Mouse (Mus musculus): Measurements from ENCODE around the gene Gal3st3. TPM values are rescaled to one million over a fixed set of nuclear protein-coding genes. Genes with fewer than 3 reads are reported as not detected.

Gene Gal3st3
- polyA plus RNA-seq, 1 experiment from 2014 or later = 17.2 TPM

- Histone ChIP-seq H3K4me1 (replicated peaks; ENCODE audit: control insufficient read depth, insufficient read depth, low read length) (peaks cover 8% of the 10 kb centered on the region), H3K36me3 (ENCODE audit: control insufficient read depth, insufficient read depth, low read length) (peaks cover 10% of the 10 kb centered on the region), H3K27ac (ENCODE audit: low read depth, low read length) (peak overlapping the region; percentile 81), H3K4me2 (ENCODE audit: low read depth, low read length, severe bottlenecking) (peak overlapping the region; percentile 68), H3K4me3 (ENCODE audit: low read depth, low read length) (peak overlapping the region; percentile 88), H3K9me3 (ENCODE audit: control insufficient read depth, low read length) (no peaks in the 10 kb centered on the region), H3K27me3 (ENCODE audit: control insufficient read depth, insufficient read depth, low read length) (no peaks in the 10 kb centered on the region), H3K9ac (ENCODE audit: low read length) (peak overlapping the region; percentile 77)
- 6% methylated on average over 13 of the region's 13 CpGs for WGBS
- ATAC-seq (replicated peaks; ENCODE audit: low FRiP score) = peak; percentile 47; the same call in 1 of the 2 replicates
- DNase-seq (ENCODE audit: low spot score) = no peak
Observed at GRCm38 (mm10) chr19:5295736-5296075, 2.4 kb upstream of the Gal3st3 start.

GRCm38 (mm10) chr19:5296630-5297029 lies 1.5 kb upstream of the Gal3st3 start:
- Histone ChIP-seq H3K9ac (ENCODE audit: low read length) (no peak overlapping the region), H3K4me3 (ENCODE audit: low read depth, low read length) (no peak overlapping the region), H3K27ac (ENCODE audit: low read depth, low read length) (no peak overlapping the region), H3K36me3 (ENCODE audit: control insufficient read depth, insufficient read depth, low read length) (peaks cover 7% of the 10 kb centered on the region), H3K27me3 (ENCODE audit: control insufficient read depth, insufficient read depth, low read length) (no peaks in the 10 kb centered on the region), H3K4me2 (ENCODE audit: low read depth, low read length, severe bottlenecking) (no peak overlapping the region), H3K4me1 (replicated peaks; ENCODE audit: control insufficient read depth, insufficient read depth, low read length) (peaks cover 8% of the 10 kb centered on the region), H3K9me3 (ENCODE audit: control insufficient read depth, low read length) (no peaks in the 10 kb centered on the region)
- DNase-seq (ENCODE audit: low spot score) (no peak), ATAC-seq (replicated peaks; ENCODE audit: low FRiP score) (no peak)
- 79% methylated on average over 5 of the region's 5 CpGs for WGBS

- Histone ChIP-seq H3K9me3 (ENCODE audit: control insufficient read depth, low read length) (no peaks in the 10 kb centered on the region), H3K4me3 (ENCODE audit: low read depth, low read length) (no peak overlapping the region), H3K4me2 (ENCODE audit: low read depth, low read length, severe bottlenecking) (no peak overlapping the region), H3K27ac (ENCODE audit: low read depth, low read length) (no peak overlapping the region), H3K36me3 (ENCODE audit: control insufficient read depth, insufficient read depth, low read length) (no peaks in the 10 kb centered on the region; the same call in 1 of the 2 replicates), H3K4me1 (replicated peaks; ENCODE audit: control insufficient read depth, insufficient read depth, low read length) (peaks cover 6% of the 10 kb centered on the region; the same call in 1 of the 2 replicates), H3K27me3 (ENCODE audit: control insufficient read depth, insufficient read depth, low read length) (no peaks in the 10 kb centered on the region), H3K9ac (ENCODE audit: low read length) (no peak overlapping the region)
- peak; percentile 41 for DNase-seq (ENCODE audit: low spot score)
- 86% methylated on average over 6 of the region's 6 CpGs for WGBS
- no peak for ATAC-seq (replicated peaks; ENCODE audit: low FRiP score)
Observed at GRCm38 (mm10) chr19:5300588-5300987, 2.5 kb downstream of the Gal3st3 start.

GRCm38 (mm10) chr19:5302455-5302854 lies 4.3 kb downstream of the Gal3st3 start:
- Histone ChIP-seq H3K9ac (ENCODE audit: low read length) (no peak overlapping the region), H3K4me2 (ENCODE audit: low read depth, low read length, severe bottlenecking) (no peak overlapping the region), H3K27ac (ENCODE audit: low read depth, low read length) (no peak overlapping the region), H3K27me3 (ENCODE audit: control insufficient read depth, insufficient read depth, low read length) (no peaks in the 10 kb centered on the region), H3K36me3 (ENCODE audit: control insufficient read depth, insufficient read depth, low read length) (peaks cover 3% of the 10 kb centered on the region; the same call in 1 of the 2 replicates), H3K9me3 (ENCODE audit: control insufficient read depth, low read length) (no peaks in the 10 kb centered on the region; the same call in 1 of the 2 replicates), H3K4me1 (replicated peaks; ENCODE audit: control insufficient read depth, insufficient read depth, low read length) (peaks cover 4% of the 10 kb centered on the region; the same call in 1 of the 2 replicates), H3K4me3 (ENCODE audit: low read depth, low read length) (no peak overlapping the region)
- ATAC-seq (replicated peaks; ENCODE audit: low FRiP score) (no peak), DNase-seq (ENCODE audit: low spot score) (peak; percentile 75)
- WGBS = 22% methylated on average over 4 of the region's 4 CpGs

GRCm38 (mm10) chr19:5306279-5306678 lies 8.1 kb downstream of the Gal3st3 start:
- Histone ChIP-seq H3K27me3 (ENCODE audit: control insufficient read depth, insufficient read depth, low read length) (no peaks in the 10 kb centered on the region), H3K4me3 (ENCODE audit: low read depth, low read length) (no peak overlapping the region), H3K4me1 (replicated peaks; ENCODE audit: control insufficient read depth, insufficient read depth, low read length) (no peaks in the 10 kb centered on the region), H3K9me3 (ENCODE audit: control insufficient read depth, low read length) (no peaks in the 10 kb centered on the region; the same call in 1 of the 2 replicates), H3K27ac (ENCODE audit: low read depth, low read length) (no peak overlapping the region), H3K9ac (ENCODE audit: low read length) (no peak overlapping the region), H3K4me2 (ENCODE audit: low read depth, low read length, severe bottlenecking) (no peak overlapping the region), H3K36me3 (ENCODE audit: control insufficient read depth, insufficient read depth, low read length) (peaks cover 5% of the 10 kb centered on the region; the same call in 1 of the 2 replicates)
- 90% methylated on average over 6 of the region's 6 CpGs for WGBS
- DNase-seq (ENCODE audit: low spot score) (no peak), ATAC-seq (replicated peaks; ENCODE audit: low FRiP score) (no peak)

GRCm38 (mm10) chr19:5306968-5307734 lies 9.0 kb downstream of the Gal3st3 start:
- Histone ChIP-seq H3K4me1 (replicated peaks; ENCODE audit: control insufficient read depth, insufficient read depth, low read length) (no peaks in the 10 kb centered on the region), H3K36me3 (ENCODE audit: control insufficient read depth, insufficient read depth, low read length) (peaks cover 5% of the 10 kb centered on the region; the same call in 1 of the 2 replicates), H3K27me3 (ENCODE audit: control insufficient read depth, insufficient read depth, low read length) (no peaks in the 10 kb centered on the region), H3K4me2 (ENCODE audit: low read depth, low read length, severe bottlenecking) (0 out of 2 replicates have a peak overlapping the region, but pooled peaks have one; percentile 5), H3K9ac (ENCODE audit: low read length) (no peak overlapping the region), H3K4me3 (ENCODE audit: low read depth, low read length) (no peak overlapping the region), H3K9me3 (ENCODE audit: control insufficient read depth, low read length) (no peaks in the 10 kb centered on the region; the same call in 1 of the 2 replicates), H3K27ac (ENCODE audit: low read depth, low read length) (no peak overlapping the region)
- WGBS = 49% methylated on average over 98 of the region's 98 CpGs
- ATAC-seq (replicated peaks; ENCODE audit: low FRiP score) (no peak), DNase-seq (ENCODE audit: low spot score) (peak; percentile 58)

- Histone ChIP-seq H3K27ac (ENCODE audit: low read depth, low read length) (no peak overlapping the region), H3K4me1 (replicated peaks; ENCODE audit: control insufficient read depth, insufficient read depth, low read length) (no peaks in the 10 kb centered on the region), H3K4me2 (ENCODE audit: low read depth, low read length, severe bottlenecking) (no peak overlapping the region), H3K27me3 (ENCODE audit: control insufficient read depth, insufficient read depth, low read length) (no peaks in the 10 kb centered on the region), H3K36me3 (ENCODE audit: control insufficient read depth, insufficient read depth, low read length) (peaks cover 5% of the 10 kb centered on the region; the same call in 1 of the 2 replicates), H3K9me3 (ENCODE audit: control insufficient read depth, low read length) (no peaks in the 10 kb centered on the region; the same call in 1 of the 2 replicates), H3K9ac (ENCODE audit: low read length) (no peak overlapping the region), H3K4me3 (ENCODE audit: low read depth, low read length) (no peak overlapping the region)
- DNase-seq (ENCODE audit: low spot score) (peak; percentile 60), ATAC-seq (replicated peaks; ENCODE audit: low FRiP score) (no peak)
- 87% methylated on average over 7 of the region's 7 CpGs for WGBS
Observed at GRCm38 (mm10) chr19:5309025-5309424, 10.9 kb downstream of the Gal3st3 start.

- H3K27ac ChIP-seq (ENCODE audit: low read depth, low read length) = no peak overlapping the region
- no peak overlapping the region for H3K4me3 ChIP-seq (ENCODE audit: low read depth, low read length)
- 88% methylated on average over 8 of the region's 8 CpGs for whole genome bisulfite sequencing
Observed at GRCm38 (mm10) chr19:5313189-5313588, 15.1 kb downstream of the Gal3st3 start.

More at GRCm38 (mm10) chr19:5313189-5313588, 15.1 kb downstream of the Gal3st3 start:
- no peak for DNase-seq (ENCODE audit: low spot score)
- Histone ChIP-seq H3K27me3 (ENCODE audit: control insufficient read depth, insufficient read depth, low read length) (no peaks in the 10 kb centered on the region), H3K4me2 (ENCODE audit: low read depth, low read length, severe bottlenecking) (no peak overlapping the region), H3K9me3 (ENCODE audit: control insufficient read depth, low read length) (peaks cover 2% of the 10 kb centered on the region; the same call in 1 of the 2 replicates), H3K4me1 (replicated peaks; ENCODE audit: control insufficient read depth, insufficient read depth, low read length) (no peaks in the 10 kb centered on the region), H3K36me3 (ENCODE audit: control insufficient read depth, insufficient read depth, low read length) (0 out of 2 replicates have a peak, but pooled peaks cover 2% of the 10 kb centered on the region), H3K9ac (ENCODE audit: low read length) (no peak overlapping the region)
- ATAC-seq (replicated peaks; ENCODE audit: low FRiP score) = no peak
